Mouse (Mus musculus) liver, embryonic 16.5 days (tissue): ENCODE results near the gene Mcf2l. TPM values are rescaled to one million over a fixed set of nuclear protein-coding genes. Genes with fewer than 3 reads are reported as not detected.

Experiments used
- ATAC-seq: fragments of 200-750 bp; cut with Nextera tagmentation; 2 replicates; pipeline ENCODE4 v1.8.0; 2017; ENCODE audit warnings: low read depth, mild to moderate bottlenecking, moderate number of reproducible peaks, moderate library complexity
- H3K27ac ChIP-seq: fragments of 300-500 bp; sonication (generic); 2 replicates; pipeline ENCODE4 v1.5.1; 2014; ENCODE audit warnings: mild to moderate bottlenecking, low read length
- H3K27me3 ChIP-seq: fragments of 300-500 bp; sonication (generic); 2 replicates; pipeline ENCODE4 v1.6.1; 2014; ENCODE audit warnings: low read depth, low read length, mixed read lengths; ENCODE audit not compliant: control insufficient read depth, insufficient read depth
- H3K36me3 ChIP-seq: fragments of 300-500 bp; sonication (generic); 2 replicates; pipeline ENCODE4 v1.6.1; 2014; ENCODE audit warnings: mild to moderate bottlenecking; ENCODE audit not compliant: control insufficient read depth, insufficient read depth
- H3K4me1 ChIP-seq: fragments of 300-500 bp; sonication (generic); 2 replicates; pipeline ENCODE4 v1.6.1; 2014; ENCODE audit warnings: low read depth, low read length, mixed read lengths; ENCODE audit not compliant: control insufficient read depth
- H3K4me2 ChIP-seq: fragments of 300-500 bp; sonication (generic); 2 replicates; pipeline ENCODE4 v1.6.1; 2014; ENCODE audit warnings: low read depth, low read length, mixed read lengths
- H3K4me3 ChIP-seq: fragments of 300-500 bp; sonication (generic); 2 replicates; pipeline ENCODE4 v1.5.1; 2014; ENCODE audit warnings: low read depth, mild to moderate bottlenecking, low read length
- H3K9ac ChIP-seq: fragments of 300-500 bp; sonication (generic); 2 replicates; pipeline ENCODE4 v1.6.1; 2014; ENCODE audit warnings: low read depth, low read length
- H3K9me3 ChIP-seq: fragments of 300-500 bp; sonication (generic); replicated peaks from 2 replicates; pipeline ENCODE4 v1.6.1; 2016; ENCODE audit warnings: low read length; ENCODE audit not compliant: control insufficient read depth
- WGBS: fragments of 180-500 bp; shearing (Covaris S2); extraction: QIAGEN DNeasy Blood & Tissue Kit; methylation state at CpG from one replicate; pipeline ENCODE4 v1.1.7; 2014; ENCODE audit not compliant: insufficient replicate concordance; 5-methylcytosine and 5-hydroxymethylcytosine counted together
- polyA plus RNA-seq: library from polyadenylated mRNA; unstranded; fragments of >200 nt; fragmentation: Nextera tagmentation; extraction: Ambion mirVana; gene quantifications from 2 replicates; pipeline ENCODE4 v1.2.1, GENCODE M21; 2015

Mcf2l gene
- polyA plus RNA-seq, 1 experiment from 2014 or later = 1.3 TPM

- Histone ChIP-seq H3K4me3 (no peak overlapping the region), H3K4me2 (no peak overlapping the region), H3K27me3 (peaks cover 15% of the 10 kb centered on the region), H3K9ac (no peak overlapping the region), H3K4me1 (no peaks in the 10 kb centered on the region; the same call in 1 of the 2 replicates), H3K27ac (no peak overlapping the region), H3K9me3 (no peaks in the 10 kb centered on the region), H3K36me3 (no peaks in the 10 kb centered on the region)
- ATAC-seq = no peak
- WGBS = 52% methylated on average over 21 of the region's 21 CpGs
Measured at GRCm38 (mm10) chr8:12883051-12884004, 9.7 kb downstream of the Mcf2l start.

GRCm38 (mm10) chr8:12887772-12888435 is 14.3 kb downstream of the Mcf2l start:
- Histone ChIP-seq H3K4me2 (no peak overlapping the region), H3K27me3 (peaks cover 15% of the 10 kb centered on the region), H3K27ac (no peak overlapping the region), H3K4me1 (no peaks in the 10 kb centered on the region; the same call in 1 of the 2 replicates), H3K9me3 (no peaks in the 10 kb centered on the region), H3K36me3 (no peaks in the 10 kb centered on the region), H3K4me3 (no peak overlapping the region), H3K9ac (no peak overlapping the region)
- no peak for ATAC-seq
- 76% methylated on average over 16 of the region's 16 CpGs for WGBS

DNA sequence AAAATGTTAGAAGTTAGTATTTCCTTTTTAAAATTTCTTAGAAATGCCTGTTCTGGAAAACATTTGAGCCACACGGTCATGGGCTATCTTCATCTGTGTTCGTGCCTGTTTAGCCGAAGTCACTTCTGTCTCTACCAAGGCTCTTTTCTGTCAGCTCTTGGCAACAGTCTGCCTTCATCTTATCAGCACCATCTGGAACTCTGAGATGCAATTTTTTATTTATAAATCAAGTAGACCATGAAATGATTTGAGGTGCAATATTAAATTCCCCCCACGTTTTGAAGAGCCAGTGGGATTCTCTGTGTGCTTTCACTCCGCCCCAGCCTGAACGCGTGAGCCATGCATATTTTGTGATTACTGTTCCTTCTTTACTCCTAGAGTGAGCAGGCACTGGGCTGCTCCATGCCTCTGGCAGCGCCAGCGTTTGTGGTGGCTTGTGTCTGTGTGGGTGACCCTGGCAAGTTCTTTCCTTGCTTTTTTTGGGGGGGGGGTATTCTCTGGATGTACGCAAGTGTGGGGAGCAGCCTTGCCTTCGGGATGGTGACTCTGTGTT is 15.5 kb downstream of the Mcf2l start:
- no peak for ATAC-seq
- Histone ChIP-seq H3K27me3 (peaks cover 10% of the 10 kb centered on the region), H3K27ac (no peak overlapping the region), H3K9me3 (no peaks in the 10 kb centered on the region), H3K4me1 (no peaks in the 10 kb centered on the region), H3K4me2 (no peak overlapping the region), H3K9ac (no peak overlapping the region), H3K36me3 (no peaks in the 10 kb centered on the region), H3K4me3 (no peak overlapping the region)
- 70% methylated on average over 11 of the region's 11 CpGs for WGBS

- H3K27me3 ChIP-seq = peaks cover 13% of the 10 kb centered on the region
- no peaks in the 10 kb centered on the region for H3K9me3 ChIP-seq
- no peak overlapping the region for H3K9ac ChIP-seq
- H3K4me3 ChIP-seq = no peak overlapping the region
- 44% methylated on average over 5 of the region's 5 CpGs for whole genome bisulfite sequencing
- ATAC-seq = no peak
- H3K36me3 ChIP-seq = no peaks in the 10 kb centered on the region
- H3K4me2 ChIP-seq = no peak overlapping the region
- no peak overlapping the region for H3K27ac ChIP-seq
- H3K4me1 ChIP-seq = no peaks in the 10 kb centered on the region
Measured at GRCm38 (mm10) chr8:12892882-12893446, 19.4 kb downstream of the Mcf2l start.

- Histone ChIP-seq H3K36me3 (no peaks in the 10 kb centered on the region), H3K9me3 (no peaks in the 10 kb centered on the region), H3K4me1 (no peaks in the 10 kb centered on the region), H3K4me2 (no peak overlapping the region), H3K9ac (no peak overlapping the region), H3K27ac (no peak overlapping the region), H3K27me3 (peaks cover 16% of the 10 kb centered on the region), H3K4me3 (no peak overlapping the region)
- no peak for ATAC-seq
- WGBS = 59% methylated on average over 12 of the region's 12 CpGs
Measured at GRCm38 (mm10) chr8:12893797-12894578, 20.4 kb downstream of the Mcf2l start.

DNA sequence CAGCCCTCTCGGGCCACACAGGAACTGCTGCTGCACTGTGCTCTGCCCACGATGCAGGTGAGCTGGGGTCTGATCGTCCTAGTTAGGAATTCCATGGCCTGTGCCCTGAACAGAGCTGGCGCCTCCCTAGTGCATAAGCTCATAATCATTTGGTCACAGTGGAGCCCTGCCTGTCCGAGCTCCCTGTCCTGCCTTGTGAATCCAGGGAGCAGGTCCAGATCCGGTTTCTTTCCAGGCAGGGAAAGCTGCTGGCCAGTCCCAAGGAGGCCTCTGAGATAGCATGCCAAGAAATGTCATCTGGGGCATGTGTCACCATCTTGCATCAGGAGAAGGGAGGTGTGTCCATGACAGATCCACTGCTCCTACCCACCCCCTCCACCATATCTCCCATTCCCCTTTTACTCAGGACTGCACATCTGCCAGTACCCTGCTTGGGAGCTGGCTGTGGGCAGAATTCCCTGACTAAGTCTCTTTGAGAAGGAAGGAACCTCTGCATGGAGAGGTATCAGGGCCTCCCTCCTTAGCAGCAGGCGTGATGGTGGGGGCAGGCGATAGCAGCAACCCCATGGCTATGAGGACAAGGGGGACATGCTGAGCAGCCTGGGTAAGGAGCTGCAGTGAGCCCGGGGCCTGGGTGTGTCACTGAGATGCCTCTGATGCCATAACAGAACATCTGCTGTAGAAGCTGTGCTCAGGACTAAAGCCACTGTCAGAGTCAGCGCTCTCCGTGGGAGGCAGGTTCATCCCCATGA is 21.4 kb downstream of the Mcf2l start:
- no peak overlapping the region for H3K9ac ChIP-seq
- H3K4me2 ChIP-seq = no peak overlapping the region
- no peak overlapping the region for H3K4me3 ChIP-seq
- no peaks in the 10 kb centered on the region for H3K9me3 ChIP-seq
- H3K27ac ChIP-seq = no peak overlapping the region
- 59% methylated on average over 11 of the region's 11 CpGs for WGBS
- ATAC-seq = no peak
- peaks cover 22% of the 10 kb centered on the region for H3K27me3 ChIP-seq
- no peaks in the 10 kb centered on the region for H3K4me1 ChIP-seq
- H3K36me3 ChIP-seq = no peaks in the 10 kb centered on the region

GRCm38 (mm10) chr8:12895535-12896150 is 22.0 kb downstream of the Mcf2l start:
- no peak overlapping the region for H3K9ac ChIP-seq
- no peaks in the 10 kb centered on the region for H3K4me1 ChIP-seq
- no peak overlapping the region for H3K4me3 ChIP-seq
- ATAC-seq = no peak
- no peaks in the 10 kb centered on the region for H3K9me3 ChIP-seq
- 49% methylated on average over 9 of the region's 9 CpGs for WGBS
- H3K4me2 ChIP-seq = no peak overlapping the region
- H3K36me3 ChIP-seq = no peaks in the 10 kb centered on the region
- peaks cover 25% of the 10 kb centered on the region for H3K27me3 ChIP-seq
- H3K27ac ChIP-seq = no peak overlapping the region
